7 mouse cellular contexts compared by ENCODE assay signal in the genomic region with DNA sequence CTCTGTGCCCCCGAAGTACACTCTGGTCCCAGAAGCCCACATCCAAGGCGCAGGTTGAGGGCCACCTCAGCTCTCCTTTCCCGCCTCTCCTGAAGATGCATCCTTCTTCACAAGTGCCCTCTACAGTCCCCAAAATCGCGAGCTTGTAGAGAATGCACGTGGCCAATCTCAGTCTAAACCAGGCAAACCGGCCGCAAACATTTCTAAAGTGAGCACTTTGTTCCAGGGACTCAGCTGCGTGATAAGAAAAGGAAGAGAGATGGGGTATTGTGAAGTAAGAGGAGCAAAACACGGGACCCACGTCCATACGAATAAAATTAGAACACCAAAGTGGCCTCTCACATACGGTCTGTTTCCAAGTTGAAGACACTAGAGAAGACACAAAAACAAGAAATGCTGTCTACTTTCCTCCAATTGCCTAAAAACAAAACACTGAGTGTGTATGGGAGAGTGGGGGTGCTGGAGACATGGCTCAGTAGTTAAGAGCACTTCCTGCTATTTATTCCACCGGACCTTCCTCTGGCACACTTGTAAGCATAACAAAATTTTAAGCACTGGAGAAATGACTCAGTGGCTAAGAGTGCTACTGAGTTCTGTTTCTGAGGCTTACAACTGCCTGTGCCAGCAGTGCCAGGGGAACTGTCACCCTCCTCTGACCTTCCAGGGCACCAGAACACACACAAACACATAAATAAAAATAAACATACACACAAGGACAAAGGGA. TPM values are rescaled to one million over a fixed set of nuclear protein-coding genes. Genes with fewer than 3 reads are reported as not detected.
DNase-seq lines count a peak whose midpoint lies in the region; ATAC-seq and TF ChIP-seq lines count a peak whose summit lies in the region.

No protein-coding gene starts in this region.

- no peaks in the 10 kb centered on the region for H3K36me3 ChIP-seq in testis, adult 2 months (ENCODE audit: control insufficient read depth, insufficient read depth, low read length)
- peaks cover 15% of the 10 kb centered on the region for H3K36me3 ChIP-seq in forebrain, embryonic 14.5 days (ENCODE audit: control insufficient read depth, insufficient read depth, low read length)
- H3K36me3 ChIP-seq in liver, embryonic 16.5 days (ENCODE audit: control insufficient read depth, insufficient read depth), result peaks cover 4% of the 10 kb centered on the region; the same call in 1 of the 2 replicates

- H3K27me3 ChIP-seq in testis, adult 2 months (ENCODE audit: control insufficient read depth, insufficient read depth, low read length), result no peaks in the 10 kb centered on the region
- no peaks in the 10 kb centered on the region for H3K27me3 ChIP-seq in forebrain, embryonic 14.5 days (replicated peaks; ENCODE audit: control insufficient read depth, insufficient read depth, low read length)
- H3K27me3 ChIP-seq in liver, embryonic 16.5 days (ENCODE audit: control insufficient read depth, insufficient read depth, low read depth, low read length), result no peaks in the 10 kb centered on the region

- peak overlapping the region; percentile 88 for H3K4me3 ChIP-seq in testis, adult 2 months (ENCODE audit: control insufficient read depth, low read depth, low read length)
- H3K4me3 ChIP-seq in forebrain, embryonic 14.5 days (ENCODE audit: low read depth, low read length), result peak overlapping the region; percentile 87
- H3K4me3 ChIP-seq in liver, embryonic 16.5 days (ENCODE audit: low read depth, low read length), result peak overlapping the region; percentile 95

- TF ChIP-seq CTCF in testis, adult 2 months (IDR thresholded peaks at IDR 0.05; ENCODE audit: control insufficient read depth, insufficient read depth, insufficient replicate concordance, low read depth, low read length), result no peak

- no peak for ATAC-seq in forebrain, embryonic 14.5 days
- ATAC-seq in liver, embryonic 16.5 days (ENCODE audit: low read depth), result no peak

- TF ChIP-seq POLR2A in testis, adult 2 months (IDR thresholded peaks at IDR 0.05; ENCODE audit: control insufficient read depth, low read depth, low read length), result no peak

- H3K9ac ChIP-seq in forebrain, embryonic 14.5 days (ENCODE audit: low read length), result peak overlapping the region; percentile 96
- peak overlapping the region; percentile 85 for H3K9ac ChIP-seq in liver, embryonic 16.5 days (ENCODE audit: low read depth, low read length)

- peak overlapping the region; percentile 28; the same call in 1 of the 2 replicates for H3K27ac ChIP-seq in testis, adult 2 months (ENCODE audit: control insufficient read depth, insufficient read depth, low read depth, low read length)
- H3K27ac ChIP-seq in forebrain, embryonic 14.5 days (ENCODE audit: low read depth, low read length), result peak overlapping the region; percentile 91
- peak overlapping the region; percentile 89 for H3K27ac ChIP-seq in liver, embryonic 16.5 days (ENCODE audit: low read length)

- DNase-seq in testis, postnatal 14 days (ENCODE audit: low spot score), result no peak
- no peak for DNase-seq in forebrain, embryonic 14.5 days (ENCODE audit: low spot score)
- no peak for DNase-seq in adrenal gland, postnatal 25 days
- DNase-seq in frontal cortex, postnatal 25 days (ENCODE audit: low spot score in 2 of 2), result no peak
- no peak for DNase-seq in left cerebral cortex, adult 11 months (ENCODE audit: low spot score)

- no peaks in the 10 kb centered on the region for H3K9me3 ChIP-seq in forebrain, embryonic 14.5 days (replicated peaks; ENCODE audit: control insufficient read depth, low read length)
- H3K9me3 ChIP-seq in liver, embryonic 16.5 days (replicated peaks; ENCODE audit: control insufficient read depth, low read length), result no peaks in the 10 kb centered on the region

- 5% methylated on average over 14 of the region's 14 CpGs for WGBS in forebrain, embryonic 14.5 days
- 3% methylated on average over 14 of the region's 14 CpGs for WGBS in liver, embryonic 16.5 days (ENCODE audit: insufficient replicate concordance)

- peaks cover 5% of the 10 kb centered on the region for H3K4me1 ChIP-seq in testis, adult 2 months (ENCODE audit: control insufficient read depth, insufficient read depth, low read length)
- H3K4me1 ChIP-seq in forebrain, embryonic 14.5 days (ENCODE audit: control insufficient read depth, insufficient read depth, low read length), result peaks cover 17% of the 10 kb centered on the region
- peaks cover 31% of the 10 kb centered on the region for H3K4me1 ChIP-seq in liver, embryonic 16.5 days (ENCODE audit: control insufficient read depth, low read depth, low read length)

- peak overlapping the region; percentile 69 for H3K4me2 ChIP-seq in forebrain, embryonic 14.5 days (ENCODE audit: low read length)
- H3K4me2 ChIP-seq in liver, embryonic 16.5 days (ENCODE audit: low read depth, low read length), result peak overlapping the region; percentile 89

RNA-seq across cellular contexts. Expression of a gene that starts 0.5 kb away (rescaled TPM):
- polyA plus RNA-seq in testis, adult 2 months (2012; rRNA removed), result 4.8 and 5.0 TPM in 2 replicates
- polyA plus RNA-seq in forebrain, embryonic 14.5 days (2014; fragmentation: Nextera tagmentation; extraction: Ambion mirVana), result 81.3 and 90.2 TPM in 2 replicates
- 76.6 and 83.2 TPM in 2 replicates for polyA plus RNA-seq in liver, embryonic 16.5 days (2015; fragmentation: Nextera tagmentation; extraction: Ambion mirVana)
- 208 and 254 TPM in 2 replicates for total RNA-seq in adrenal gland, postnatal 25 days (2021)

RNA-seq across cellular contexts. Expression of a gene that starts 6.6 kb away (rescaled TPM):
- polyA plus RNA-seq in testis, adult 2 months (2012; rRNA removed), result 9.0 and 9.7 TPM in 2 replicates
- 299 and 325 TPM in 2 replicates for polyA plus RNA-seq in forebrain, embryonic 14.5 days (2014; fragmentation: Nextera tagmentation; extraction: Ambion mirVana)
- 17.5 and 19.5 TPM in 2 replicates for polyA plus RNA-seq in liver, embryonic 16.5 days (2015; fragmentation: Nextera tagmentation; extraction: Ambion mirVana)
- 82.0 and 85.8 TPM in 2 replicates for total RNA-seq in adrenal gland, postnatal 25 days (2021)

RNA-seq across cellular contexts. Expression of a gene that starts 26.3 kb away (rescaled TPM):
- 68.3 and 87.3 TPM in 2 replicates for polyA plus RNA-seq in testis, adult 2 months (2012; rRNA removed)
- polyA plus RNA-seq in forebrain, embryonic 14.5 days (2014; fragmentation: Nextera tagmentation; extraction: Ambion mirVana), result 554 and 764 TPM in 2 replicates
- 256 and 289 TPM in 2 replicates for polyA plus RNA-seq in liver, embryonic 16.5 days (2015; fragmentation: Nextera tagmentation; extraction: Ambion mirVana)
- 378 and 463 TPM in 2 replicates for total RNA-seq in adrenal gland, postnatal 25 days (2021)

RNA-seq across cellular contexts. Expression of a gene that starts 29.0 kb away (rescaled TPM):
- polyA plus RNA-seq in testis, adult 2 months (2012; rRNA removed), result 2.8 and 3.1 TPM in 2 replicates
- polyA plus RNA-seq in forebrain, embryonic 14.5 days (2014; fragmentation: Nextera tagmentation; extraction: Ambion mirVana), result 1.9 TPM in 1 of 2 replicates, not detected in the other
- polyA plus RNA-seq in liver, embryonic 16.5 days (2015; fragmentation: Nextera tagmentation; extraction: Ambion mirVana), result not detected in 2 replicates
- total RNA-seq in adrenal gland, postnatal 25 days (2021), result not detected in 2 replicates

RNA-seq across cellular contexts. Expression of a gene that starts 32.0 kb away (rescaled TPM):
- polyA plus RNA-seq in testis, adult 2 months (2012; rRNA removed), result 13.4 and 16.4 TPM in 2 replicates
- 129 and 130 TPM in 2 replicates for polyA plus RNA-seq in forebrain, embryonic 14.5 days (2014; fragmentation: Nextera tagmentation; extraction: Ambion mirVana)
- polyA plus RNA-seq in liver, embryonic 16.5 days (2015; fragmentation: Nextera tagmentation; extraction: Ambion mirVana), result 58.6 and 60.9 TPM in 2 replicates
- 114 and 132 TPM in 2 replicates for total RNA-seq in adrenal gland, postnatal 25 days (2021)

Comparison
In these comparisons a context has a peak if more than half of its experiments do, and no peak if none do; other contexts are left out.
1. H3K27ac ChIP-seq: peak in every context shown above with its lines; median percentile 91 in forebrain, embryonic 14.5 days; 89 in liver, embryonic 16.5 days; 28 in testis, adult 2 months.
2. RNA of a gene that starts 0.5 kb away (polyA plus RNA-seq): 76.6 to 83.2 TPM in liver, embryonic 16.5 days and 81.3 to 90.2 TPM in forebrain, embryonic 14.5 days; 4.8 to 5.0 TPM in testis, adult 2 months; every median in the first group is over 10 times any median in the second.
3. RNA of a gene that starts 6.6 kb away (polyA plus RNA-seq): 299 to 325 TPM in forebrain, embryonic 14.5 days; 17.5 to 19.5 TPM in liver, embryonic 16.5 days and 9.0 to 9.7 TPM in testis, adult 2 months; every median in the first group is over 10 times any median in the second.
4. Peak in every context shown above with its lines, with median percentiles within 50 percentile points of each other: H3K4me3 ChIP-seq.